Mouse (Mus musculus): ENCODE data around the gene Sdc4. TPM values are rescaled to one million over a fixed set of nuclear protein-coding genes. Genes with fewer than 3 reads are reported as not detected.

The Sdc4 gene
- polyA plus RNA-seq, 1 experiment from 2014 or later: 15.9 TPM

GRCm38 (mm10) chr2:164444701-164445100 is 1.0 kb upstream of the Sdc4 start:
- H3K4me3 ChIP-seq (ENCODE audit: low read depth, low read length): no peak overlapping the region
- DNase-seq (ENCODE audit: low spot score): no peak
- no peak for ATAC-seq (replicated peaks; ENCODE audit: low FRiP score)
- no peak overlapping the region for H3K9ac ChIP-seq (ENCODE audit: low read length)
- H3K4me1 ChIP-seq (replicated peaks; ENCODE audit: control insufficient read depth, insufficient read depth, low read length): peaks cover 9% of the 10 kb centered on the region
- H3K27ac ChIP-seq (ENCODE audit: low read depth, low read length): no peak overlapping the region
- no peaks in the 10 kb centered on the region for H3K9me3 ChIP-seq (ENCODE audit: control insufficient read depth, low read length)
- WGBS: 86% methylated on average over 2 of the region's 2 CpGs
- no peak overlapping the region for H3K4me2 ChIP-seq (ENCODE audit: low read depth, low read length, severe bottlenecking)
- H3K36me3 ChIP-seq (ENCODE audit: control insufficient read depth, insufficient read depth, low read length): no peaks in the 10 kb centered on the region
- H3K27me3 ChIP-seq (ENCODE audit: control insufficient read depth, insufficient read depth, low read length): peaks cover 5% of the 10 kb centered on the region; the same call in 1 of the 2 replicates

- Histone ChIP-seq H3K9ac (ENCODE audit: low read length) (peak overlapping the region; percentile 73), H3K4me1 (replicated peaks; ENCODE audit: control insufficient read depth, insufficient read depth, low read length) (peaks cover 9% of the 10 kb centered on the region), H3K27ac (ENCODE audit: low read depth, low read length) (no peak overlapping the region), H3K36me3 (ENCODE audit: control insufficient read depth, insufficient read depth, low read length) (no peaks in the 10 kb centered on the region), H3K27me3 (ENCODE audit: control insufficient read depth, insufficient read depth, low read length) (peaks cover 5% of the 10 kb centered on the region; the same call in 1 of the 2 replicates), H3K4me3 (ENCODE audit: low read depth, low read length) (peak overlapping the region; percentile 56), H3K9me3 (ENCODE audit: control insufficient read depth, low read length) (no peaks in the 10 kb centered on the region), H3K4me2 (ENCODE audit: low read depth, low read length, severe bottlenecking) (peak overlapping the region; percentile 90)
- DNase-seq (ENCODE audit: low spot score) (peak; percentile 90), ATAC-seq (replicated peaks; ENCODE audit: low FRiP score) (peak; percentile 95)
- WGBS: under 1% methylated on average over 26 of the region's 26 CpGs
Observed at GRCm38 (mm10) chr2:164443051-164443437, 643 bp downstream of the Sdc4 start.

- 2% methylated on average over 29 of the region's 29 CpGs for WGBS
- no peak overlapping the region for H3K27ac ChIP-seq (ENCODE audit: low read depth, low read length)
Observed at GRCm38 (mm10) chr2:164442315-164443050, 1.2 kb downstream of the Sdc4 start.

GRCm38 (mm10) chr2:164441731-164442130 is 2.0 kb downstream of the Sdc4 start:
- H3K9me3 ChIP-seq (ENCODE audit: control insufficient read depth, low read length): no peaks in the 10 kb centered on the region
- 0 out of 2 replicates have a peak overlapping the region, but pooled peaks have one; percentile 73 for H3K9ac ChIP-seq (ENCODE audit: low read length)
- peaks cover 5% of the 10 kb centered on the region; the same call in 1 of the 2 replicates for H3K27me3 ChIP-seq (ENCODE audit: control insufficient read depth, insufficient read depth, low read length)
- no peak overlapping the region for H3K27ac ChIP-seq (ENCODE audit: low read depth, low read length)
- WGBS: 32% methylated on average over 7 of the region's 7 CpGs
- peak overlapping the region; percentile 90 for H3K4me2 ChIP-seq (ENCODE audit: low read depth, low read length, severe bottlenecking)
- H3K36me3 ChIP-seq (ENCODE audit: control insufficient read depth, insufficient read depth, low read length): no peaks in the 10 kb centered on the region
- no peak for ATAC-seq (replicated peaks; ENCODE audit: low FRiP score)
- peaks cover 9% of the 10 kb centered on the region for H3K4me1 ChIP-seq (replicated peaks; ENCODE audit: control insufficient read depth, insufficient read depth, low read length)
- H3K4me3 ChIP-seq (ENCODE audit: low read depth, low read length): peak overlapping the region; percentile 56
- DNase-seq (ENCODE audit: low spot score): no peak

More at GRCm38 (mm10) chr2:164442315-164443050, 1.2 kb downstream of the Sdc4 start:
- ATAC-seq (replicated peaks; ENCODE audit: low FRiP score): peak; percentile 68
- Histone ChIP-seq H3K9ac (ENCODE audit: low read length) (peak overlapping the region; percentile 73), H3K4me1 (replicated peaks; ENCODE audit: control insufficient read depth, insufficient read depth, low read length) (peaks cover 9% of the 10 kb centered on the region), H3K4me3 (ENCODE audit: low read depth, low read length) (peak overlapping the region; percentile 56), H3K9me3 (ENCODE audit: control insufficient read depth, low read length) (no peaks in the 10 kb centered on the region), H3K36me3 (ENCODE audit: control insufficient read depth, insufficient read depth, low read length) (no peaks in the 10 kb centered on the region), H3K4me2 (ENCODE audit: low read depth, low read length, severe bottlenecking) (peak overlapping the region; percentile 90), H3K27me3 (ENCODE audit: control insufficient read depth, insufficient read depth, low read length) (peaks cover 5% of the 10 kb centered on the region; the same call in 1 of the 2 replicates)
- DNase-seq (ENCODE audit: low spot score): peak; percentile 64

- Histone ChIP-seq H3K9ac (ENCODE audit: low read length) (no peak overlapping the region), H3K4me1 (replicated peaks; ENCODE audit: control insufficient read depth, insufficient read depth, low read length) (peaks cover 11% of the 10 kb centered on the region), H3K36me3 (ENCODE audit: control insufficient read depth, insufficient read depth, low read length) (no peaks in the 10 kb centered on the region), H3K4me3 (ENCODE audit: low read depth, low read length) (no peak overlapping the region), H3K27me3 (ENCODE audit: control insufficient read depth, insufficient read depth, low read length) (peaks cover 5% of the 10 kb centered on the region; the same call in 1 of the 2 replicates), H3K4me2 (ENCODE audit: low read depth, low read length, severe bottlenecking) (no peak overlapping the region), H3K9me3 (ENCODE audit: control insufficient read depth, low read length) (no peaks in the 10 kb centered on the region), H3K27ac (ENCODE audit: low read depth, low read length) (no peak overlapping the region)
- 40% methylated on average over 8 of the region's 8 CpGs for WGBS
- DNase-seq (ENCODE audit: low spot score) (no peak), ATAC-seq (replicated peaks; ENCODE audit: low FRiP score) (no peak)
Observed at GRCm38 (mm10) chr2:164441155-164441554, 2.5 kb downstream of the Sdc4 start.

GRCm38 (mm10) chr2:164440314-164440713 is 3.4 kb downstream of the Sdc4 start:
- H3K4me2 ChIP-seq (ENCODE audit: low read depth, low read length, severe bottlenecking): no peak overlapping the region
- ATAC-seq (replicated peaks; ENCODE audit: low FRiP score): no peak
- no peak overlapping the region for H3K4me3 ChIP-seq (ENCODE audit: low read depth, low read length)
- no peaks in the 10 kb centered on the region for H3K9me3 ChIP-seq (ENCODE audit: control insufficient read depth, low read length)
- no peak overlapping the region for H3K9ac ChIP-seq (ENCODE audit: low read length)
- H3K36me3 ChIP-seq (ENCODE audit: control insufficient read depth, insufficient read depth, low read length): no peaks in the 10 kb centered on the region
- H3K27ac ChIP-seq (ENCODE audit: low read depth, low read length): no peak overlapping the region
- DNase-seq (ENCODE audit: low spot score): no peak
- H3K27me3 ChIP-seq (ENCODE audit: control insufficient read depth, insufficient read depth, low read length): peaks cover 5% of the 10 kb centered on the region; the same call in 1 of the 2 replicates
- WGBS: 81% methylated on average over 5 of the region's 5 CpGs
- peaks cover 11% of the 10 kb centered on the region for H3K4me1 ChIP-seq (replicated peaks; ENCODE audit: control insufficient read depth, insufficient read depth, low read length)

- WGBS: 84% methylated on average over 3 of the region's 3 CpGs
Observed at GRCm38 (mm10) chr2:164439001-164439421, 4.7 kb downstream of the Sdc4 start.

GRCm38 (mm10) chr2:164438257-164438656 is 5.4 kb downstream of the Sdc4 start:
- no peak for DNase-seq (ENCODE audit: low spot score)

More at GRCm38 (mm10) chr2:164439001-164439421, 4.7 kb downstream of the Sdc4 start:
- Histone ChIP-seq H3K27ac (ENCODE audit: low read depth, low read length) (no peak overlapping the region), H3K4me2 (ENCODE audit: low read depth, low read length, severe bottlenecking) (no peak overlapping the region), H3K4me3 (ENCODE audit: low read depth, low read length) (no peak overlapping the region), H3K9me3 (ENCODE audit: control insufficient read depth, low read length) (no peaks in the 10 kb centered on the region), H3K27me3 (ENCODE audit: control insufficient read depth, insufficient read depth, low read length) (peaks cover 5% of the 10 kb centered on the region; the same call in 1 of the 2 replicates), H3K4me1 (replicated peaks; ENCODE audit: control insufficient read depth, insufficient read depth, low read length) (peaks cover 11% of the 10 kb centered on the region), H3K36me3 (ENCODE audit: control insufficient read depth, insufficient read depth, low read length) (no peaks in the 10 kb centered on the region), H3K9ac (ENCODE audit: low read length) (no peak overlapping the region)
- no peak for DNase-seq (ENCODE audit: low spot score)
- ATAC-seq (replicated peaks; ENCODE audit: low FRiP score): no peak

More at GRCm38 (mm10) chr2:164438257-164438656, 5.4 kb downstream of the Sdc4 start:
- ATAC-seq (replicated peaks; ENCODE audit: low FRiP score): no peak
- Histone ChIP-seq H3K36me3 (ENCODE audit: control insufficient read depth, insufficient read depth, low read length) (no peaks in the 10 kb centered on the region), H3K4me3 (ENCODE audit: low read depth, low read length) (no peak overlapping the region), H3K27me3 (ENCODE audit: control insufficient read depth, insufficient read depth, low read length) (peaks cover 2% of the 10 kb centered on the region; the same call in 1 of the 2 replicates), H3K27ac (ENCODE audit: low read depth, low read length) (no peak overlapping the region), H3K4me2 (ENCODE audit: low read depth, low read length, severe bottlenecking) (no peak overlapping the region), H3K9ac (ENCODE audit: low read length) (no peak overlapping the region), H3K9me3 (ENCODE audit: control insufficient read depth, low read length) (no peaks in the 10 kb centered on the region), H3K4me1 (replicated peaks; ENCODE audit: control insufficient read depth, insufficient read depth, low read length) (peaks cover 6% of the 10 kb centered on the region; the same call in 1 of the 2 replicates)
- WGBS: 72% methylated on average over 8 of the region's 8 CpGs
